Mouse (Mus musculus): Measurements from ENCODE around the gene Klf6. TPM values are rescaled to one million over a fixed set of nuclear protein-coding genes. Genes with fewer than 3 reads are reported as not detected.
A peak's percentile ranks its signal among the peaks of the same experiment; 100 is the strongest.

Gene Klf6
- 80.4 and 88.9 TPM in 2 replicates for polyA plus RNA-seq (2015; fragmentation: Nextera tagmentation; extraction: Ambion mirVana)

GRCm38 (mm10) chr13:5861157-5862002 lies at the start of gene Klf6:
Gene Klf6, plus strand, starts transcription at chr13:5861482.
- H3K27ac ChIP-seq: peak within 1 kb of the TSS; percentile 99
- WGBS: under 1% methylated on average over 56 of the region's 60 CpGs
- H3K9ac ChIP-seq: peak within 1 kb of the TSS; percentile 76
- H3K27me3 ChIP-seq (replicated peaks): no peaks in the 10 kb centered on the region
- H3K4me3 ChIP-seq (replicated peaks): peak within 1 kb of the TSS; percentile 74
- H3K9me3 ChIP-seq: no peaks in the 10 kb centered on the region
- peaks cover 15% of the 10 kb centered on the region for H3K36me3 ChIP-seq
- peak within 1 kb of the TSS; percentile 55 for H3K4me2 ChIP-seq
- peak; percentile 99 for ATAC-seq (ENCODE audit: insufficient read depth, low FRiP score, low read depth)
- peaks cover 19% of the 10 kb centered on the region for H3K4me1 ChIP-seq

- Histone ChIP-seq H3K4me3 (replicated peaks) (no peak overlapping the region), H3K27me3 (replicated peaks) (no peaks in the 10 kb centered on the region), H3K27ac (no peak overlapping the region), H3K9ac (no peak overlapping the region), H3K4me2 (no peak overlapping the region), H3K36me3 (no peaks in the 10 kb centered on the region), H3K4me1 (no peaks in the 10 kb centered on the region), H3K9me3 (no peaks in the 10 kb centered on the region)
- no peak for ATAC-seq (ENCODE audit: insufficient read depth, low FRiP score, low read depth)
- 87% methylated on average over 9 of the region's 9 CpGs for WGBS
Measured at GRCm38 (mm10) chr13:5813433-5813832, 47.8 kb upstream of the Klf6 start.

- Histone ChIP-seq H3K9me3 (no peaks in the 10 kb centered on the region), H3K27me3 (replicated peaks) (no peaks in the 10 kb centered on the region), H3K9ac (no peak overlapping the region), H3K4me1 (no peaks in the 10 kb centered on the region), H3K4me3 (replicated peaks) (no peak overlapping the region), H3K4me2 (no peak overlapping the region), H3K36me3 (no peaks in the 10 kb centered on the region), H3K27ac (no peak overlapping the region)
- 75% methylated on average over 3 of the region's 3 CpGs for WGBS
- no peak for ATAC-seq (ENCODE audit: insufficient read depth, low FRiP score, low read depth)
Measured at GRCm38 (mm10) chr13:5817250-5817649, 44.0 kb upstream of the Klf6 start.

- no peak for ATAC-seq (ENCODE audit: insufficient read depth, low FRiP score, low read depth)
- Histone ChIP-seq H3K27ac (no peak overlapping the region), H3K9me3 (no peaks in the 10 kb centered on the region), H3K36me3 (no peaks in the 10 kb centered on the region), H3K27me3 (replicated peaks) (no peaks in the 10 kb centered on the region), H3K4me1 (peaks cover 4% of the 10 kb centered on the region; the same call in 1 of the 2 replicates), H3K9ac (no peak overlapping the region), H3K4me2 (no peak overlapping the region), H3K4me3 (replicated peaks) (no peak overlapping the region)
- WGBS: 57% methylated on average over 3 of the region's 3 CpGs
Measured at GRCm38 (mm10) chr13:5819173-5819572, 42.1 kb upstream of the Klf6 start.

- no peak overlapping the region for H3K9ac ChIP-seq
- no peaks in the 10 kb centered on the region for H3K9me3 ChIP-seq
- 0 out of 2 replicates have a peak overlapping the region, but pooled peaks have one; percentile 2 for H3K4me3 ChIP-seq (replicated peaks)
- no peaks in the 10 kb centered on the region for H3K27me3 ChIP-seq (replicated peaks)
- no peaks in the 10 kb centered on the region for H3K36me3 ChIP-seq
- H3K4me2 ChIP-seq: peak overlapping the region; percentile 35
- WGBS: 17% methylated on average over 11 of the region's 11 CpGs
- H3K27ac ChIP-seq: no peak overlapping the region
- peaks cover 6% of the 10 kb centered on the region; the same call in 1 of the 2 replicates for H3K4me1 ChIP-seq
- peak; percentile 49 for ATAC-seq (ENCODE audit: insufficient read depth, low FRiP score, low read depth)
Measured at GRCm38 (mm10) chr13:5822586-5822985, 38.7 kb upstream of the Klf6 start.

- 72% methylated on average over 7 of the region's 7 CpGs for WGBS
- H3K36me3 ChIP-seq: no peaks in the 10 kb centered on the region
- peaks cover 6% of the 10 kb centered on the region; the same call in 1 of the 2 replicates for H3K4me1 ChIP-seq
- H3K27me3 ChIP-seq (replicated peaks): no peaks in the 10 kb centered on the region
- no peak overlapping the region for H3K9ac ChIP-seq
- H3K4me3 ChIP-seq (replicated peaks): no peak overlapping the region
- no peak overlapping the region for H3K27ac ChIP-seq
- ATAC-seq (ENCODE audit: insufficient read depth, low FRiP score, low read depth): no peak
- H3K4me2 ChIP-seq: no peak overlapping the region
- no peaks in the 10 kb centered on the region for H3K9me3 ChIP-seq
Measured at GRCm38 (mm10) chr13:5823150-5823549, 38.1 kb upstream of the Klf6 start.

GRCm38 (mm10) chr13:5824189-5824815 lies 37.0 kb upstream of the Klf6 start:
- Histone ChIP-seq H3K9ac (no peak overlapping the region), H3K4me3 (replicated peaks) (no peak overlapping the region), H3K27me3 (replicated peaks) (no peaks in the 10 kb centered on the region), H3K27ac (no peak overlapping the region), H3K36me3 (no peaks in the 10 kb centered on the region), H3K9me3 (no peaks in the 10 kb centered on the region), H3K4me2 (no peak overlapping the region), H3K4me1 (peaks cover 6% of the 10 kb centered on the region; the same call in 1 of the 2 replicates)
- no peak for ATAC-seq (ENCODE audit: insufficient read depth, low FRiP score, low read depth)
- WGBS: 62% methylated on average over 8 of the region's 8 CpGs

- 28% methylated on average over 9 of the region's 9 CpGs for WGBS
- H3K36me3 ChIP-seq: no peaks in the 10 kb centered on the region
- H3K9me3 ChIP-seq: no peaks in the 10 kb centered on the region
- H3K27ac ChIP-seq: no peak overlapping the region
- no peak overlapping the region for H3K9ac ChIP-seq
- no peak overlapping the region for H3K4me3 ChIP-seq (replicated peaks)
- H3K4me2 ChIP-seq: no peak overlapping the region
- H3K27me3 ChIP-seq (replicated peaks): no peaks in the 10 kb centered on the region
- peaks cover 6% of the 10 kb centered on the region; the same call in 1 of the 2 replicates for H3K4me1 ChIP-seq
- peak; percentile 53; the same call in 1 of the 2 replicates for ATAC-seq (ENCODE audit: insufficient read depth, low FRiP score, low read depth)
Measured at GRCm38 (mm10) chr13:5826170-5826827, 35.0 kb upstream of the Klf6 start.

GRCm38 (mm10) chr13:5831976-5832375 lies 29.3 kb upstream of the Klf6 start:
- Histone ChIP-seq H3K9me3 (no peaks in the 10 kb centered on the region), H3K27me3 (replicated peaks) (no peaks in the 10 kb centered on the region), H3K9ac (no peak overlapping the region), H3K4me3 (replicated peaks) (no peak overlapping the region), H3K27ac (no peak overlapping the region), H3K4me2 (no peak overlapping the region), H3K4me1 (no peaks in the 10 kb centered on the region), H3K36me3 (no peaks in the 10 kb centered on the region)
- 25% methylated on average over 7 of the region's 7 CpGs for WGBS
- ATAC-seq (ENCODE audit: insufficient read depth, low FRiP score, low read depth): no peak

- peak overlapping the region; percentile 6; the same call in 1 of the 2 replicates for H3K27ac ChIP-seq
- H3K9me3 ChIP-seq: no peaks in the 10 kb centered on the region
- peak; percentile 47; the same call in 1 of the 2 replicates for ATAC-seq (ENCODE audit: insufficient read depth, low FRiP score, low read depth)
- 75% methylated on average over 4 of the region's 4 CpGs for WGBS
- no peak overlapping the region for H3K9ac ChIP-seq
- no peaks in the 10 kb centered on the region for H3K4me1 ChIP-seq
- no peak overlapping the region for H3K4me2 ChIP-seq
- H3K27me3 ChIP-seq (replicated peaks): no peaks in the 10 kb centered on the region
- H3K36me3 ChIP-seq: no peaks in the 10 kb centered on the region
- H3K4me3 ChIP-seq (replicated peaks): no peak overlapping the region
Measured at GRCm38 (mm10) chr13:5837174-5837777, 24.0 kb upstream of the Klf6 start.

GRCm38 (mm10) chr13:5841418-5841817 lies 19.9 kb upstream of the Klf6 start:
- WGBS: 79% methylated on average over 6 of the region's 6 CpGs

More at GRCm38 (mm10) chr13:5841418-5841817, 19.9 kb upstream of the Klf6 start:
- H3K4me2 ChIP-seq: no peak overlapping the region
- H3K9me3 ChIP-seq: no peaks in the 10 kb centered on the region
- peak; percentile 76; the same call in 1 of the 2 replicates for ATAC-seq (ENCODE audit: insufficient read depth, low FRiP score, low read depth)
- no peak overlapping the region for H3K9ac ChIP-seq
- H3K36me3 ChIP-seq: no peaks in the 10 kb centered on the region
- no peak overlapping the region for H3K4me3 ChIP-seq (replicated peaks)
- H3K4me1 ChIP-seq: no peaks in the 10 kb centered on the region
- no peak overlapping the region; the same call in 1 of the 2 replicates for H3K27ac ChIP-seq
- H3K27me3 ChIP-seq (replicated peaks): no peaks in the 10 kb centered on the region

All from stomach, embryonic 15.5 days (tissue).